Mouse (Mus musculus): ENCODE results near the gene Traf7. TPM values are rescaled to one million over a fixed set of nuclear protein-coding genes. Genes with fewer than 3 reads are reported as not detected.

The Traf7 gene
- total RNA-seq, 2 experiments from 2014 or later, result 101 to 105 TPM

- DNase-seq (ENCODE audit: low spot score in 2 of 2), result peak; percentile 96 to 97
Observed at GRCm38 (mm10) chr17:24478663-24479380, 48.9 kb downstream of the Traf7 start, which contains the start of gene Mlst8. TSS of gene Mlst8 (minus strand) at chr17:24479078.

DNA sequence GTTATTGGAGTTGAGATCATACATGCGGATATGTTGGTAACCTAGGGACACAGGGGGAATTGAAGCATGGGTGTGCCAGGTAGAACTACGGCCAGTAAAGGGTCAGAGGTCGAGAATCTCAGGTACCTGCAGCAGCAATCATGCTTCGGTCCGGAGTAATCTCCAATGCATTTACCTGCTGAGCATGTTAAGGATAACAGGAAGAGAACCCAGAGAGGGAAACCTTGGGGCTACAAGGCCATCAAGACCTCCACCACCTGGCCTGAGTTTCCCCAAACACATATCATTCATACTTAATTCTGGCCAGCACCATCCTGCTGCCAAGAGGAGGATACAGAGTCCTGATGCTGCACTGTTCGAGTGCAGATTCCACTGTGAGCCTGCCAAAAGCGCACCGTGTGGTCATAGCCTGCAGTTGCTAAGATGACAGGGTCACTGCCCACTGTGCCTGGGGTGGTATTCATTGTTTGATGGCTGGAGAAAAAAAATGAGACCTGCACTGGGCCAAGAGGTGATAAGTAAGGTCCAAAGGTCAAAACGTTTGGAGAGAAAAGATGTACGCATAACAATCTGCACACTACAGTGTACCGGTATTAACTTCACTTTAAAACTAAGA, 49.6 kb downstream of the Traf7 start:
- no peak for DNase-seq (ENCODE audit: low spot score in 2 of 2)

- DNase-seq (ENCODE audit: low spot score in 2 of 2), result no peak
Observed at GRCm38 (mm10) chr17:24477053-24477984, 50.4 kb downstream of the Traf7 start.

- DNase-seq (ENCODE audit: low spot score in 2 of 2), result no peak
Observed at GRCm38 (mm10) chr17:24476022-24476776, 51.5 kb downstream of the Traf7 start.

GRCm38 (mm10) chr17:24475586-24475985, 52.2 kb downstream of the Traf7 start:
- no peak for DNase-seq (ENCODE audit: low spot score in 2 of 2)

DNA sequence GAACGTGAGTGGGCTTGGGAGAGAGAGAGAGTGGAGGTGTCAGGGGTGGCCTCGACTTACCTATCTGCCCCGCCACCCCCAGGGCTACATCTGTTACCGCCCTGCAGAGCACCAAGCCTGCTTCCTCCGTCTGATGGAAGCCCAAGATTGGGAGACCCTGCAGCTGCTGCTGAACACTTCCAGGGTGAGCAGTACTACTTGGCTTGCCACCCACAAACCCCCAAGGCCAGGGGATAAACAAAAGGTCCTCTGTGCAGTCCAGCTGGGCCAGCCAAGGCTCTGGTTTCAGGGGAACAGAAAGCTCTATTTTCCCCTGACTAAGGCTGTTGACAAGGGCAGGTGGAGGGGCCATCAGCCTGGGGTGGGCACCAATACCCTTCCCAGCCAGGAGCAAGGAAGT, 53.2 kb downstream of the Traf7 start:
- DNase-seq (ENCODE audit: low spot score in 2 of 2), result no peak

DNA sequence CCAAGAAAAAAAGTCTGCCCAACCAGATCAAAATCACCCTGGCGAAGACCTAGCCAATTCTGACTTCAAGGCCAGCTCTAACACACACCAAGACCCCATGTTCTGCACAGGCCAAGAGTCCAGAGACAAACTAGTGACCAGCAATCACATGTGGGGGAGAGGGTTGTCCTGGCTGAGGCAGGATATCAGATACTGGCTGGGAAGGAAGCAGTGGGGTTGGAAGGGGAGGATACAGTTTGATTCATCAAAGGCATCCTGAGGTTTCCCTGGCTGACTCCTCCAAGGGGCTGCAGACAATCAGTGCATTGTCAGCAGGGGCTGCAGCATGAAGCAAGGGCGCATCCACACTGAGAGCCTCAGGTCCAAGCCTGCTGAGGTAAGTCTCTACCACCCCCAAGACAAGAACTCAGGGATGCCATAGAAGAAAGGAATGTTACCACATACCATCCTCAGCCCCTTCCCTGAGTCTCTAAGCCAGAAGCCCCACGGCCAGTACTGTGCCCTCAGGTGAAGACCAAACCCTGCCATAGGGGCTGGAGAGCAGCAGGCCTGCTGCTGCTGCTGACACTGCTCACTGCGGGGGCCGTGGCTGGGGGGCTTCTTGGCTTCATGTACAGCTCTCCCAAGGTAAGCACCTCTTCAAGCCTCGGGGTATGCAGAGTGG, 54.0 kb downstream of the Traf7 start, which contains the start of gene Bricd5:
Gene Bricd5, plus strand, starts transcription at position 273 of the 664 bp plus-strand sequence.
- no peak for DNase-seq (ENCODE audit: low spot score in 2 of 2)

DNA sequence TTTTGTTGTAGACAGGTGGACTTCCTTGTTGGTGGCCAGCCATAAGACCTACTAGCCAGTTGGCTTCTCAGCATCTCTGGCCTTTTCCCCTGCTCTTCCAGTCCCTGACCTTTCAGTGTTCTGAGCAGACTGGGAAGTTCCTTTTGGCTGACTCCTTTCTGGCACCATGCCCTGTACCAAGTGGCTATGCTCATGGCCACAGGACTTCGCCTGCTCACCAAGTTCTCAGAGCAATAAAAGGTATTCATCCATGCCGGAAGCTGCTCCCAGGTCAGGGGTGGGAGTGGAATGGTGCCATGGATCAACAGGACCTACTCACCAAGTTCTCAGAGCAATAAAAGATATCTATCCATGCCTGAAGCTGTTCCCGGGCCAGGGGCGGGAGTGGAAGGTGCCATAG, 55.2 kb downstream of the Traf7 start:
- peak; percentile 57 to 68 for DNase-seq (ENCODE audit: low spot score in 2 of 2)

GRCm38 (mm10) chr17:24470701-24471527, 56.8 kb downstream of the Traf7 start:
- DNase-seq (ENCODE audit: low spot score in 2 of 2), result peak; percentile 52 to 61

- peak; percentile 96 to 97 for DNase-seq (ENCODE audit: low spot score in 2 of 2)
Observed at GRCm38 (mm10) chr17:24469910-24470602, 57.7 kb downstream of the Traf7 start, which contains the start of the genes E4f1 and Pgp. TSS of gene E4f1 (minus strand) at chr17:24470313. TSS of gene Pgp (plus strand) at chr17:24470392.

- no peak for DNase-seq (ENCODE audit: low spot score in 2 of 2)
Observed at GRCm38 (mm10) chr17:24469336-24469909, 58.3 kb downstream of the Traf7 start.

GRCm38 (mm10) chr17:24468636-24469246, 59.0 kb downstream of the Traf7 start:
- no peak for DNase-seq (ENCODE audit: low spot score in 2 of 2)

DNA sequence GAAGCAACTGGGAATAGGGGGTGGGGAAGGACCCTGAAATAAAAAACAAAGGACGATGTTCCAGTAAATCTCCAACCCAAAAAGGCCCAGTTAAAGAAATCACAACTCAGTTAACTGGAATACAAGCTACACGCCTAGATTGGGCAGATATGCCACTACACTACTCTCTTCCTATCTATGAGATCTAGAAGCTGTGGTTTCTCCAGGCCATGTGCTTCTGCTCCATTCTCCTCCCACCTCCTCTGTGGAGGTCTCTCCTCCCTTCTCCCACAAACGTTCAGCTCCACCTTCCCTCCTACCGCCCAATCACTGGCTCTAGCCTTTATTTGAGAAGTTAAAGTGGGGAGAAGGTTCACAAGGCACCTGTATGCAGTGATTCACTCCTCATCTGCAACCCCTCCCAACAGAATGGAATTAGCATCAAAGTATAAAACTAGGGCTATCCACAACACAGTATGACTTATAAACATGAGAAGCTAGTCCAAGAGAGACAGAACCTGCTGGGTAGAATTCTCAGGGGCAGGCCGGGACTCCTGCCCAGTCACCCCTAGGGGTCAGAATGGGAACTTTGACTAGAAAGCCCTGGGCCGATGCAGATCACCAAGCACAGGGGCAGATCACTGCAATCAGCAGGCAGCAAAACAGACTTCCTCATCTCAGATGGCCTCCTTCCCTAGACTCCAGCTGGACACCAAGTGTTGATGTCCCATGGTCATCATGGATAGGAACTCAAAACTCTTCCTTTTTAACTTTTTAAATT, 64.2 kb downstream of the Traf7 start:
- no peak for DNase-seq (ENCODE audit: low spot score in 2 of 2)

- DNase-seq (ENCODE audit: low spot score in 2 of 2), result no peak
Observed at GRCm38 (mm10) chr17:24462932-24463331, 64.8 kb downstream of the Traf7 start.

DNA sequence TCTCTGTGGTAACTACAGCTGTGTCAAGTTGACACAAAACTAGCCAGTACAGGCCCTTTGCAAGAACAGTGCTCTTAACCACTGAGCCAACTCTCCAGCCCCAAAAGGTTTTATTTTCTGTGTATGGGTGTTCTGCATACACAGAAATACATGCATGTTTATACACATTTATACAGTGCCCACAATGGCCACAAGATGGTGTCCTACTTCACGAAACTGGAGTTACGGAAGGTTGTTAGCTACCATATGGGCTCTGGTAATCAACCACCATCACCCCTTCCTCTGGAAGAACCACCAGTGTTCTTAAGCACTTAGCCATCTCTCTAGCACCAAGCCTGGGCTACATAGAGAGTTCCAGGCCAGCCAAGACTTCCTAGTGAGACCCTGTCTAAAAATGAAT, 66.2 kb downstream of the Traf7 start:
- no peak for DNase-seq (ENCODE audit: low spot score in 2 of 2)

Measured in adrenal gland, adult 18-20 months (tissue).